Mouse (Mus musculus): ENCODE data around the gene Ctps2. TPM values are rescaled to one million over a fixed set of nuclear protein-coding genes. Genes with fewer than 3 reads are reported as not detected.

Gene Ctps2
- polyA plus RNA-seq, 1 experiment from 2014 or later: 99.0 TPM

DNA sequence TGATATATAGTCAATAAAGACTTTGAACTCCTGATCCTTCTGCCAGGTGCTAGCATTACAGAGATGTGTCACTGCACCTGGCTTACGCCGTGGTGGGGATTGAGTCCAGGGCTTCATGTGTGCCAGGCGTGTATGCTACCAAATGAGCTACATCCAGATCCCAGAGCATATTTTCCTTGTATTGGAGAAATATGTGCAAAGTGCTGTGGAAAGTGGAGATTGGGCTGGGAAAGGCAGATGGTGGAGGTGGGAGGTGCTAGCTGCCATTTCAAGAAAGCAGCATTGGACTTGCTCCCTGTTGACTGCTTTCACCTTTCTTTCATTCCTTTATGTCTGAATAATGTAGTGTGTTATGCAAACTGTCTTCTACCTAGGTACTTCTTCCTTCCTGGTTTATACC lies 12.6 kb downstream of the Ctps2 start:
- Histone ChIP-seq H3K27ac (no peak overlapping the region), H3K9ac (no peak overlapping the region), H3K4me3 (no peak overlapping the region), H3K27me3 (no peaks in the 10 kb centered on the region), H3K9me3 (no peaks in the 10 kb centered on the region), H3K4me2 (replicated peaks) (no peak overlapping the region), H3K36me3 (0 out of 2 replicates have a peak, but pooled peaks cover 6% of the 10 kb centered on the region), H3K4me1 (no peaks in the 10 kb centered on the region)
- 96% methylated on average over 3 of the region's 3 CpGs for WGBS
- no peak for ATAC-seq (ENCODE audit: insufficient number of reproducible peaks, insufficient read depth, low FRiP score, low TSS enrichment)

DNA sequence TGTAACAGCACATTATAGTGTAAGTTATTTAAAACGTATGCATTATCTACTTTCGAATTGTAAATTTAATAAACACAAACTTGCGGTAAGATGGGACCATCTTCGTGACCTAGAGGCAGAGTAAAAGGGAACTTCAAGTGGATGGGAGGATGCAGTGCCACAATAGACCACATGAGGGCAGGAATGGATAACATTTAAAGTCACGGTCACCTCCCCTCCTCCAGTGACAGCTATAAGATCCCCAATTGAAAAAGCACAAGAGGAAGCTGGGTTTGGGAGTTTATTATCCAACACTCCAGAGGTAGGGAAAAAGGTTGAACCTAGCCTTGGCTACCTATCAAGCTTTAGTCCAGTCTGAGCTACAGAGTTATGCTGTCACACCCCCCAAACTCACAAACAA lies 14.7 kb downstream of the Ctps2 start:
- no peak for ATAC-seq (ENCODE audit: insufficient number of reproducible peaks, insufficient read depth, low FRiP score, low TSS enrichment)
- no peaks in the 10 kb centered on the region for H3K27me3 ChIP-seq
- no peaks in the 10 kb centered on the region for H3K9me3 ChIP-seq
- WGBS: 32% methylated on average over 5 of the region's 5 CpGs
- no peak overlapping the region for H3K4me2 ChIP-seq (replicated peaks)
- H3K9ac ChIP-seq: no peak overlapping the region
- 0 out of 2 replicates have a peak, but pooled peaks cover 2% of the 10 kb centered on the region for H3K36me3 ChIP-seq
- H3K4me1 ChIP-seq: no peaks in the 10 kb centered on the region
- H3K27ac ChIP-seq: no peak overlapping the region
- no peak overlapping the region for H3K4me3 ChIP-seq

DNA sequence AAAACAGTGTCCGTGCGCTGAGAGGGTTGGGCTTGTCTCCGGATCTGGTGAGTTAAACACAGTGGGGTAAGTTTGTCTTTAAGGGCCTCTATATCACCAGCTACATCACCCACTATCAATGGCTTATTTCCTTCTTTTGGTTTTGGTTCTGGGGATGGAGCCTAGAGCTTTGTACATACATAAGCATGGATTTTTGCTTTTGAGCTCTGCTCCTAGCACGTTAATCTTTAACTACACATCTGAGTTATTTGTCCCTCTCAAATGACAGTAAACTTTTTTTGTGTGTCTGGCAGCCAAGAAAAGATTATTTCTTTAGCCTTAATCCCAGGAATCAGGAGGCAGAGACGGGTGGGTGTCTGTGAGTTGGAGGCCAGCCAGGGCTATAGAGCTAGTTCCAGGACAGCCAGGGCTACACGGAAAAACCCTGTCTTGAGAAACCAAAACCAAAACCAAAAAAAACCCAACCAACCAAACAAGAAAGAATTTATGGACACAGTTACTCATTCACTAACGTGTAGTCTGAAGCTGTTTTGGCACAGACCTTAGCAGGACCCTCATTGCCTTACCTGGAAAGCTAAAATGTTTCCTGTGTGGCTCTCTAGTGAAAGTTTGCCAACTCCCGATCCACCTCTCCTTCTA lies 20.6 kb downstream of the Ctps2 start:
- no peaks in the 10 kb centered on the region for H3K9me3 ChIP-seq
- ATAC-seq (ENCODE audit: insufficient number of reproducible peaks, insufficient read depth, low FRiP score, low TSS enrichment): no peak
- no peaks in the 10 kb centered on the region for H3K36me3 ChIP-seq
- no peaks in the 10 kb centered on the region for H3K27me3 ChIP-seq
- H3K9ac ChIP-seq: no peak overlapping the region
- no peaks in the 10 kb centered on the region for H3K4me1 ChIP-seq
- no peak overlapping the region for H3K4me3 ChIP-seq
- H3K27ac ChIP-seq: no peak overlapping the region
- no peak overlapping the region for H3K4me2 ChIP-seq (replicated peaks)
- 88% methylated on average over 8 of the region's 8 CpGs for WGBS

DNA sequence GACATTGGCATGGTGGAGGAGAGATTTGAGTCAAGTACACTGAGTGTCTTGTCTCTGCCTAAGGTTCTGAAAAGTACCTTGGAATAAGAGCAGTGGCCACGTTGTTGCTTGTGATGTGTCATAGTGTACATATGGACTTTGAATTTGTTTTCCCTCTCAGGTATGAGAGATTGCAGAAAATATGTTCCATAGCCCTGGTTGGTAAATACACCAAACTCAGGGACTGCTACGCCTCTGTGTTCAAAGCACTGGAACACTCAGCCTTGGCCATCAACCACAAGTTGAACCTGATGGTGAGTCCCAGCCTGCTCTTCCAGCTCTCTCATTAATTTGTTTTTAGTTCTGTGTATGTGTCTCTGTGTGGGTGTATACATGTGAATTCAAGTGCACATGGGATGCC lies 30.4 kb downstream of the Ctps2 start:
- WGBS: 86% methylated on average over 2 of the region's 2 CpGs

DNA sequence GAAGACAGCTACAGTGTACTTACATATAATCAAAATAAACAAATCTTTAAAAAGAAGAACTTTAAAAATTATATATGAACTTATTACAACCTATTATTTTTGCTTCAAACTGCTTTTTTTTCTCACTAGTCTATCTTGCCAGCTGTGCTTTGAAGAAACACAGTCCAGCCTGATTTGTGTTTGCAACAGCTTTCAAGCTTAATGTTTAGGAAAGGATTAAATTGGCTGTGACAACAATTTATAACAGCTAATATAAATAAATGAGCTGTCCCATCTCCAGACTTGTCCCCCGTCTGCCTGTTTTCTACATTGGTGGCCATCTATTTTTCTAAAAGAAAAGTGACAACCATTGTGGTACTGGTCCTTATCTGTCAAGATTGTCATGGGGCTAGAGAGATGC lies 41.0 kb downstream of the Ctps2 start:
- H3K4me3 ChIP-seq: no peak overlapping the region
- H3K36me3 ChIP-seq: 0 out of 2 replicates have a peak, but pooled peaks cover 7% of the 10 kb centered on the region
- no peaks in the 10 kb centered on the region for H3K9me3 ChIP-seq
- no peak for ATAC-seq (ENCODE audit: insufficient number of reproducible peaks, insufficient read depth, low FRiP score, low TSS enrichment)
- H3K27me3 ChIP-seq: no peaks in the 10 kb centered on the region
- WGBS: 85% methylated on average over 1 of the region's 1 CpGs
- no peak overlapping the region for H3K4me2 ChIP-seq (replicated peaks)
- no peak overlapping the region for H3K27ac ChIP-seq
- H3K4me1 ChIP-seq: no peaks in the 10 kb centered on the region
- no peak overlapping the region for H3K9ac ChIP-seq

More for the DNA sequence above, 30.4 kb downstream of the Ctps2 start:
- Histone ChIP-seq H3K27me3 (no peaks in the 10 kb centered on the region), H3K4me2 (replicated peaks) (no peak overlapping the region), H3K4me3 (no peak overlapping the region), H3K4me1 (no peaks in the 10 kb centered on the region), H3K27ac (no peak overlapping the region), H3K9me3 (no peaks in the 10 kb centered on the region), H3K9ac (no peak overlapping the region), H3K36me3 (peaks cover 6% of the 10 kb centered on the region; the same call in 1 of the 2 replicates)
- no peak for ATAC-seq (ENCODE audit: insufficient number of reproducible peaks, insufficient read depth, low FRiP score, low TSS enrichment)

DNA sequence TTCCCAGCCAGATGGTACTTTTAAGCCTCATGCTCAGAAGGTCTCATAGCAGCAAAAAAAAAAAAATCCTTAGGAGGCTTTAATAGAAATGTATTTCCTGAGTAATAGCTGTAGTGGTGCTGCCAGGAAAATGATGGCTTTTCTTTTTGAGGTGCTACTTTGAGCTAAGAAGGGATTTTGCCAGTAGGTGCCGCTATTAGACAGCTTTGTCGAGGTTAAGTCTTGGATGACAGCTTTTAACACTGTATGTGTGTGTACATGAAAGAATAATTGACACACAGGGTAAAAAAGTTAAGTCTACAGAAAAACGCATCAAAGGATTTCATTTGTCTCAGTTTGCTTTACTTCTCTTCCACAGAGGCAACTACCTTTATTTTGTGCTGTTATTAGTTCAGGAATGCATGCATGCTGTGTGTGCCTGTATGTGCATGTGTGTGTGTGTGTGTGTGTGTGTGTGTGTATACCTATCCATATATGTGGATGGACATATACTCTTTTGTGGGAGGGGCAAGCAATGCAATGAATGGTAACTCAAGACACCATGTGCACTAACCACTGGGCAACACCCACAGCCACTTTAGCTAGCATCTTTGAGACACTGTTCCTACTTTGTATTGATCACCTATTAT lies 48.9 kb downstream of the Ctps2 start:
- no peak overlapping the region for H3K4me2 ChIP-seq (replicated peaks)
- no peaks in the 10 kb centered on the region for H3K36me3 ChIP-seq
- H3K27me3 ChIP-seq: no peaks in the 10 kb centered on the region
- no peaks in the 10 kb centered on the region for H3K4me1 ChIP-seq
- H3K4me3 ChIP-seq: no peak overlapping the region
- H3K27ac ChIP-seq: no peak overlapping the region
- no peaks in the 10 kb centered on the region for H3K9me3 ChIP-seq
- H3K9ac ChIP-seq: no peak overlapping the region
- WGBS: 30% methylated on average over 3 of the region's 3 CpGs
- ATAC-seq (ENCODE audit: insufficient number of reproducible peaks, insufficient read depth, low FRiP score, low TSS enrichment): no peak

DNA sequence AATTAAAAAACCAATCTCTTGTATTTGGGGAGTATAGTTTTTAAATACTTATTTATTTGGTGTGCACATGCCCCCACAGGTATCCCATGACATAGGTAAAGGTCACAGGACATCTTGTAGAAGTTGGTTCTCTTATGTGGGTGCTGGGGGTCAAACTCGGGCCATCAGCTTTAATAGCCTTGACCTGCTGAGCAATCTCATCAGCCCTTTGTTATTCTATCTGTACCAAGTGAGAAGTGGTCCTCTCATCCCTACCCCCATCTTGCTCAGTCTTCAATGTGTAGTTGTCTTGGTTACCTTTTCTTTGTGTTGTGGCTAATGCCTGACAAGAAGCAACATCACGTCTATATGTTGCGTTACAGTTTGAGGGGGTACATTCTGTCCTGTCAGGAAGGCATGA lies 56.9 kb downstream of the Ctps2 start:
- Histone ChIP-seq H3K27me3 (no peaks in the 10 kb centered on the region), H3K4me3 (no peak overlapping the region), H3K4me2 (replicated peaks) (no peak overlapping the region), H3K9me3 (no peaks in the 10 kb centered on the region), H3K27ac (no peak overlapping the region), H3K36me3 (no peaks in the 10 kb centered on the region), H3K9ac (no peak overlapping the region), H3K4me1 (no peaks in the 10 kb centered on the region)
- no peak for ATAC-seq (ENCODE audit: insufficient number of reproducible peaks, insufficient read depth, low FRiP score, low TSS enrichment)
- 80% methylated on average over 3 of the region's 3 CpGs for WGBS

DNA sequence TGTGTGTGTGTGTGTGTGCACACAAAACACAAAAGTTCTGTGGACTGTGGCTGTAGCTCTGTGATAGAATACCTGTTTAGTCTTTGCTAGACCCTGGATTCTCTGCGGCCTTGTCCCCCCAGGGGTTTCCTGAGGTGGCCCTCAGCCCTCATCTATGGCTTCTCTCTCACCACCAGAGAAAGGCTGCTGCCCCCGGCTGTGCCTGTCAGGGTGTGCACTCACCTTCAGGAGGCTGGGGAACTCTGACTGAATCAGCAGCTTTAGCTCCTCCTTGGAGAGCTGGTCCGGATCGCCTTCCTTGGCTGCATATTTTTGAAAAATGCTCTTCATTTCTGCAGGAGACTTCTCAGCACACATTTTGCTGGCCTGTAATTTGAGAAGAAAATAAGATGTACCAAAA lies 62.8 kb downstream of the Ctps2 start:
- H3K4me3 ChIP-seq: no peak overlapping the region
- no peak overlapping the region for H3K27ac ChIP-seq
- no peak overlapping the region for H3K9ac ChIP-seq
- no peaks in the 10 kb centered on the region for H3K9me3 ChIP-seq
- no peaks in the 10 kb centered on the region for H3K27me3 ChIP-seq
- no peaks in the 10 kb centered on the region for H3K4me1 ChIP-seq
- WGBS: 41% methylated on average over 4 of the region's 4 CpGs
- no peaks in the 10 kb centered on the region for H3K36me3 ChIP-seq
- no peak for ATAC-seq (ENCODE audit: insufficient number of reproducible peaks, insufficient read depth, low FRiP score, low TSS enrichment)
- H3K4me2 ChIP-seq (replicated peaks): no peak overlapping the region

DNA sequence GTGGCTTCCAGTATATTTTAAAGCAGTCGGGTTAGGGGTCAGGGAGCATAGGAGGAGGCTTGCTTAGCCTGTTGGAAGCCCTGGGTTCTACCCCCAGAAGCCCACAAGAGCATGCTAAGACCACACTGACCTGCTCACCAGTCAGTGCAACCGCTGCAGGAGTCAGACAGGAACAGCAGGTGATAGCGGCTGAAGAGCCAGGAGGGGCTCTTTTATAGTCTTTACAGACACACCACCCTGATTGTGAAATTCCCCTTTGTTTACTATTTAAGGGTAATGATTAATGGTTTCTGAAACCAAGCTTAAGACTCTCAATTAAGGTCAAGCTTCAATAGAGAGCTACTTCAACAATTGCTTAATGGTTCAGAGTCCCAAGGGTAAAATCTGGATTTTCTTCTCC lies 63.3 kb downstream of the Ctps2 start, which contains the start of gene S100g:
TSS of gene S100g (minus strand) at position 217 of the 400 bp plus-strand sequence.
- H3K27me3 ChIP-seq: no peaks in the 10 kb centered on the region

DNA sequence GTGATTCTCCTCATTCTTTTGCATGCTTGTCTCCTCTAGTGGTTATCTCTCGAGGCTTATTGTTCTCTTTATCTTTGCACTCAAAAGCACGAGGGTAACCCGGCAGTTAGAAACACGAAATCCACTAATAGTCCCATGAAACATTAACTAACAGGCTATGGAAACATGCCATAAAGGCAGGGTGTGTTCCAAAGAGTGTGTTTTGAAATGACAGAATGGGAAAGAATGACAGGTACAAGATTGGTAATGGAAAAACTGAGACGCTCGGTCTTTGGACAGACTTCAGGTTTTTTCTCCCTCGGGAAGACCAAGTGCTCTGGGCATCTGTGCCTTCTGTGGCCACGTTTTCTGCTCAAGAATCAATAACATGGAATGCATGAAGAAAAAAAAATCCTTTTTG lies 66.4 kb downstream of the Ctps2 start:
- Histone ChIP-seq H3K9me3 (no peaks in the 10 kb centered on the region), H3K4me3 (no peak overlapping the region), H3K27ac (no peak overlapping the region), H3K36me3 (no peaks in the 10 kb centered on the region), H3K27me3 (no peaks in the 10 kb centered on the region), H3K4me2 (replicated peaks) (no peak overlapping the region), H3K9ac (no peak overlapping the region), H3K4me1 (no peaks in the 10 kb centered on the region)
- ATAC-seq (ENCODE audit: insufficient number of reproducible peaks, insufficient read depth, low FRiP score, low TSS enrichment): no peak
- 73% methylated on average over 8 of the region's 8 CpGs for WGBS

More for the DNA sequence above, 63.3 kb downstream of the Ctps2 start, which contains the start of gene S100g:
- no peaks in the 10 kb centered on the region for H3K9me3 ChIP-seq
- 44% methylated on average over 3 of the region's 3 CpGs for WGBS
- no peak for ATAC-seq (ENCODE audit: insufficient number of reproducible peaks, insufficient read depth, low FRiP score, low TSS enrichment)
- H3K4me1 ChIP-seq: no peaks in the 10 kb centered on the region
- no peak within 1 kb of the TSS for H3K27ac ChIP-seq
- no peak within 1 kb of the TSS for H3K4me2 ChIP-seq (replicated peaks)
- no peak within 1 kb of the TSS for H3K4me3 ChIP-seq
- H3K36me3 ChIP-seq: no peaks in the 10 kb centered on the region
- no peak within 1 kb of the TSS for H3K9ac ChIP-seq

DNA sequence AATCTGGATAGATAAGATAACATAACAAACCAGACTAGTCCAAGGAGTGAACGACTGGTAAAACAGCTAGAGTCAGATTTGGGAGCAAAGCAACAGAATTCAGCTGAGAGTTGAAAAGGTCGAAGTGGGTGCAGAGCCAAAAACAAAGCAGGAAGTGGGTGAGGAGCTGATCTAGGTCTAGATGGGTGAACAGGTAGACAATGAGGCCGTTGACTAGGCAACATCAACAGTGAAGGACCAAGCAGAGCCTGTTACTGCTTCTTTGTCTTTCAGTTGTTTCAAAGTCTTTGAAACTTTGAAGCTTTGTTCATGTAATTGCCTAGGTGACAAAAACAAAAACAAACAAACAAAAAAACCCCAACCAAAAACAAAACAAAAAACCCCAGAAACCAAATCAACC lies 75.2 kb downstream of the Ctps2 start:
- 82% methylated on average over 3 of the region's 3 CpGs for WGBS
- Histone ChIP-seq H3K4me2 (replicated peaks) (no peak overlapping the region), H3K36me3 (no peaks in the 10 kb centered on the region), H3K9ac (no peak overlapping the region), H3K4me3 (no peak overlapping the region), H3K27ac (no peak overlapping the region), H3K9me3 (no peaks in the 10 kb centered on the region), H3K4me1 (no peaks in the 10 kb centered on the region), H3K27me3 (no peaks in the 10 kb centered on the region)
- no peak for ATAC-seq (ENCODE audit: insufficient number of reproducible peaks, insufficient read depth, low FRiP score, low TSS enrichment)

DNA sequence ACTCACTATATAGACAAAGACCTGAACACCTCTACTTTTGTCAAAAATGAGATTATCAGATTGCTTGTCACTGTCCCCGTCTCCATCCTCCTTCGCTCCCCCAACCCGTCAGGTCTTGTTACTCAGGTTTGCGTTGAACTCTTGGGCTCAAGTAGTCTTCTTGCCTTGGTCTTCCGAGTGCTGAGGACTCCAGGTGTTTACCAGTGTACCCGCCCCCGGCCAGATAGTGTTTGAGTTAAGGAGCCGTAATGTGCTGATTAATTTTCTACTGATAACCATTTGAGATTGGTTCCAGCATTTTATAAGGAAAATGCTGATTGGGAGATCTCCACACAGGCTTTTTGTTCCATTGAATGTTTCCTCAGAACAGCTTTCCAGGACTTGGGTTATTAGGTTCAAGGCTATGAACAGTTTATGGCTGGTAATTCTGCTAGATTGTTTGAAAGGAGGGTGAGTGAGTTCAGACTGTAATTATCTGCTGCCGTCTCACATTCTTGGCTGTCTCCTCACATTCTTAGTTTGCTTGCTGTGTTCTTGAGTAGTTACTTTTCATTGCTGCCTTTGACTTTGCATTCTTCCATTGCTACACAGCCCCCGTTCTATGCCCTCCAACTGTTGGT lies 85.9 kb downstream of the Ctps2 start:
- Histone ChIP-seq H3K27me3 (no peaks in the 10 kb centered on the region), H3K4me3 (no peak overlapping the region), H3K4me2 (replicated peaks) (no peak overlapping the region), H3K4me1 (no peaks in the 10 kb centered on the region), H3K36me3 (no peaks in the 10 kb centered on the region), H3K9me3 (no peaks in the 10 kb centered on the region), H3K9ac (no peak overlapping the region), H3K27ac (no peak overlapping the region)
- 93% methylated on average over 10 of the region's 10 CpGs for WGBS
- no peak for ATAC-seq (ENCODE audit: insufficient number of reproducible peaks, insufficient read depth, low FRiP score, low TSS enrichment)
